Mouse (Mus musculus) thymus, adult 2 months (tissue): Measurements from ENCODE around the gene Nfkbie. TPM values are rescaled to one million over a fixed set of nuclear protein-coding genes. Genes with fewer than 3 reads are reported as not detected.

Experiments used
- DNase-seq: peaks from one replicate; pipeline ENCODE4 v3.0.0; 2021
- H3K27ac ChIP-seq: fragments of 200-500 bp; 2 replicates; pipeline ENCODE4 v1.5.1; 2012; ENCODE audit warnings: low read length, control low read depth; ENCODE audit not compliant: control insufficient read depth, insufficient read depth
- H3K27me3 ChIP-seq: fragments of 200-500 bp; 2 replicates; pipeline ENCODE4 v1.6.1; 2012; ENCODE audit warnings: mild to moderate bottlenecking, low read length, moderate library complexity, mixed read lengths; ENCODE audit not compliant: control insufficient read depth, insufficient read depth
- H3K36me3 ChIP-seq: fragments of 200-500 bp; 2 replicates; pipeline ENCODE4 v1.6.1; 2012; ENCODE audit warnings: mild to moderate bottlenecking, low read length, moderate library complexity; ENCODE audit not compliant: control insufficient read depth, insufficient read depth
- H3K4me1 ChIP-seq: fragments of 200-500 bp; replicated peaks from 2 replicates; pipeline ENCODE4 v1.6.1; 2012; ENCODE audit warnings: low read length; ENCODE audit not compliant: control insufficient read depth, insufficient read depth
- H3K4me3 ChIP-seq: fragments of 200-500 bp; 2 replicates; pipeline ENCODE4 v1.5.1; 2012; ENCODE audit warnings: mild to moderate bottlenecking, low read length, control low read depth, moderate library complexity; ENCODE audit not compliant: control insufficient read depth, insufficient read depth
- CTCF ChIP-seq: fragments of 200-500 bp; IDR thresholded peaks from 2 replicates; pipeline ENCODE4 v1.5.1; 2012; ENCODE audit warnings: mild to moderate bottlenecking, control low read depth, low read length, moderate library complexity, borderline replicate concordance; ENCODE audit not compliant: control insufficient read depth, poor library complexity, insufficient read depth; ENCODE audit errors: extremely low read depth
- POLR2A ChIP-seq: fragments of 200-500 bp; IDR thresholded peaks from 2 replicates; pipeline ENCODE4 v1.6.1; 2012; ENCODE audit warnings: mild to moderate bottlenecking, low read length, control low read depth, moderate library complexity; ENCODE audit not compliant: control insufficient read depth, poor library complexity, insufficient read depth; ENCODE audit errors: extremely low read depth
- WGBS: fragments of 180-500 bp; shearing (Covaris S2); methylation state at CpG from one replicate; pipeline ENCODE4 v1.1.7; 2018; 5-methylcytosine and 5-hydroxymethylcytosine counted together
- polyA plus RNA-seq: library from polyadenylated mRNA; depleted of rRNA; stranded (reverse); fragments of >200 nt; gene quantifications from 2 replicates; pipeline ENCODE4 v1.2.3, GENCODE M21; 2012

The Nfkbie gene
- polyA plus RNA-seq, 1 experiment: 64.5 TPM

- peaks cover 4% of the 10 kb centered on the region; the same call in 1 of the 2 replicates for H3K36me3 ChIP-seq
- 64% methylated on average over 8 of the region's 8 CpGs for WGBS
- no peak overlapping the region for H3K27ac ChIP-seq
- H3K27me3 ChIP-seq: no peaks in the 10 kb centered on the region
- peaks cover 55% of the 10 kb centered on the region for H3K4me1 ChIP-seq
- TF ChIP-seq CTCF (no peak), POLR2A (no peak)
- DNase-seq: no peak
- 0 out of 2 replicates have a peak overlapping the region, but pooled peaks have one; percentile 2 for H3K4me3 ChIP-seq
Measured at GRCm38 (mm10) chr17:45593479-45593878, 38.0 kb downstream of the Nfkbie start.

GRCm38 (mm10) chr17:45594195-45594594, 38.7 kb downstream of the Nfkbie start:
- no peak for DNase-seq
- Histone ChIP-seq H3K27ac (no peak overlapping the region), H3K4me3 (0 out of 2 replicates have a peak overlapping the region, but pooled peaks have one; percentile 11), H3K27me3 (no peaks in the 10 kb centered on the region), H3K4me1 (peaks cover 56% of the 10 kb centered on the region), H3K36me3 (peaks cover 4% of the 10 kb centered on the region; the same call in 1 of the 2 replicates)
- WGBS: 57% methylated on average over 8 of the region's 8 CpGs
- TF ChIP-seq CTCF: no peak
- TF ChIP-seq POLR2A: no peak

- H3K4me1 ChIP-seq: peaks cover 60% of the 10 kb centered on the region
- DNase-seq: peak; percentile 88
Measured at GRCm38 (mm10) chr17:45594881-45595735, 39.6 kb downstream of the Nfkbie start.

GRCm38 (mm10) chr17:45595736-45596390, 40.4 kb downstream of the Nfkbie start:
- 16% methylated on average over 23 of the region's 23 CpGs for WGBS
- Histone ChIP-seq H3K36me3 (no peaks in the 10 kb centered on the region), H3K4me3 (peak overlapping the region; percentile 73), H3K27me3 (no peaks in the 10 kb centered on the region), H3K27ac (no peak overlapping the region), H3K4me1 (peaks cover 60% of the 10 kb centered on the region)
- no peak for DNase-seq
- TF ChIP-seq POLR2A (no peak), CTCF (no peak)

More at GRCm38 (mm10) chr17:45594881-45595735, 39.6 kb downstream of the Nfkbie start:
- 0 out of 2 replicates have a peak overlapping the region, but pooled peaks have one; percentile 6 for H3K27ac ChIP-seq
- 0 out of 2 replicates have a peak, but pooled peaks have one; percentile 7 for TF ChIP-seq CTCF
- TF ChIP-seq POLR2A: peak; percentile 29; the same call in 1 of the 2 replicates
- WGBS: under 1% methylated on average over 58 of the region's 58 CpGs
- H3K36me3 ChIP-seq: no peaks in the 10 kb centered on the region
- peak overlapping the region; percentile 73 for H3K4me3 ChIP-seq
- no peaks in the 10 kb centered on the region for H3K27me3 ChIP-seq

GRCm38 (mm10) chr17:45596631-45597396, 41.3 kb downstream of the Nfkbie start:
- Histone ChIP-seq H3K36me3 (no peaks in the 10 kb centered on the region), H3K27ac (no peak overlapping the region), H3K4me1 (peaks cover 54% of the 10 kb centered on the region), H3K4me3 (no peak overlapping the region), H3K27me3 (no peaks in the 10 kb centered on the region)
- TF ChIP-seq POLR2A (no peak), CTCF (peak; percentile 71; the same call in 1 of the 2 replicates)
- 53% methylated on average over 11 of the region's 11 CpGs for WGBS
- DNase-seq: no peak

- WGBS: 10% methylated on average over 3 of the region's 3 CpGs
- TF ChIP-seq CTCF (no peak), POLR2A (no peak)
- no peaks in the 10 kb centered on the region for H3K36me3 ChIP-seq
- peaks cover 45% of the 10 kb centered on the region for H3K4me1 ChIP-seq
- H3K4me3 ChIP-seq: no peak overlapping the region
- H3K27ac ChIP-seq: no peak overlapping the region
- no peaks in the 10 kb centered on the region for H3K27me3 ChIP-seq
- no peak for DNase-seq
Measured at GRCm38 (mm10) chr17:45597787-45598186, 42.3 kb downstream of the Nfkbie start.
